Mouse (Mus musculus) erythroid progenitor cell, adult 5-6 weeks (primary cell): ENCODE data around the gene H1fx. TPM values are rescaled to one million over a fixed set of nuclear protein-coding genes. Genes with fewer than 3 reads are reported as not detected.
"Not testable (repeated sequence)": the region's sequence is repeated elsewhere in the genome, so short reads cannot be mapped to it uniquely, and the experiment has no call there.

ENCODE experiments used
- ATAC-seq: replicated peaks from 2 replicates; pipeline ENCODE4 v1.8.0; 2016; ENCODE audit warnings: moderate number of reproducible peaks, mild to moderate bottlenecking, moderate TSS enrichment, inconsistent platforms; ENCODE audit not compliant: poor library complexity, low FRiP score, severe bottlenecking
- total RNA-seq, 2 experiments: library from RNA; stranded (forward) in 1 of 2; stranded (reverse) in 1 of 2; fragments of 150-400 nt in 1 of 2; fragments of 186-747, 209-891 nt in 1 of 2; gene quantifications; 2 replicates each; pipeline versions ENCODE4 v1.2.3 to v1.2.4; 2015 to 2017; ENCODE audit warnings: low replicate concordance in 2 of 2

Gene H1fx
- total RNA-seq, 2 experiments from 2014 or later, result not detected

DNA sequence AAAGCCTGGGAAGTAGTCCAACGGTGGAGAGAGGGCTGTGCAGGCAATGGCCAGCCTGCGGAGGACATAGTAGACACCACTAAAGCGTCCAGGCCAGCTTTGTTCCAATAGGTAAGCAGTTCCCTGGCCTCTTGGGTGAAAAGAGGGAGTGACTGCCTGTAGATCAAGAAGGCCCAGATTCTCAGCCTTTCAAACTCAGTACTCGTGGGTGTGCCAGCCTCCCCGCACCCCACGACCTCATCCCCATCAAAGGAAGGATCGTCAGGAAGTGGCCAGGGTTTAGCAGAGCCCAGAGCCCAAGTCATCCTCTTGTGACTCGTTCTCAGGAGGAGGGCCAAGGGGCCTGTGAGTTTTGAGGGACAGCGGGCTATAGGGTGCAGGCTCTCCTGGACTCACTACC, 1.1 kb upstream of the H1fx start:
- ATAC-seq, result 0 out of 2 replicates have a peak, but pooled peaks have one; percentile 23

DNA sequence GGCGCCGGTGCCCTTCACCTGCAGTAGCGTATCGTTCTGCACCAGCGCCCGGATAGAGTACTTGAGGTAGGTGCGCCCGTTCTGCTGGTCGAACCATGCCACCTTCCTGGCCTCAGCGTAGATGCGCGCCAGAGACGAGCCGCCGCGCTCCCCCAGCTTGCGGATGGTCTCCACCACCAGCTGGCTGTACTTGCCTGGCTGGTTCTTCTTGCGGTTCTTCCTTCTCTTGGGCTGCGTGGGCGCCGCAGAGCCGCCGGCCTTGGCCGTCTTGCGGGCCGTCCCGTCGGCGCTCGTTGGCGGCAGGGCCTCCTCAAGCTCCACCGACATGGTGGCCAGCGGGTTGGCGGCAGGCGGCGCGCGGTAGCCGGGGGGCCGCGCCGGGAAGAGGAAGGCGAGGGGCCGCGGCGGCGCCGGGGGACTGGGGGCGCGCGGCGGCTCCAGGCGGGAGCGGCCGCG, 379 bp downstream of the H1fx start:
- no peak for ATAC-seq

DNA sequence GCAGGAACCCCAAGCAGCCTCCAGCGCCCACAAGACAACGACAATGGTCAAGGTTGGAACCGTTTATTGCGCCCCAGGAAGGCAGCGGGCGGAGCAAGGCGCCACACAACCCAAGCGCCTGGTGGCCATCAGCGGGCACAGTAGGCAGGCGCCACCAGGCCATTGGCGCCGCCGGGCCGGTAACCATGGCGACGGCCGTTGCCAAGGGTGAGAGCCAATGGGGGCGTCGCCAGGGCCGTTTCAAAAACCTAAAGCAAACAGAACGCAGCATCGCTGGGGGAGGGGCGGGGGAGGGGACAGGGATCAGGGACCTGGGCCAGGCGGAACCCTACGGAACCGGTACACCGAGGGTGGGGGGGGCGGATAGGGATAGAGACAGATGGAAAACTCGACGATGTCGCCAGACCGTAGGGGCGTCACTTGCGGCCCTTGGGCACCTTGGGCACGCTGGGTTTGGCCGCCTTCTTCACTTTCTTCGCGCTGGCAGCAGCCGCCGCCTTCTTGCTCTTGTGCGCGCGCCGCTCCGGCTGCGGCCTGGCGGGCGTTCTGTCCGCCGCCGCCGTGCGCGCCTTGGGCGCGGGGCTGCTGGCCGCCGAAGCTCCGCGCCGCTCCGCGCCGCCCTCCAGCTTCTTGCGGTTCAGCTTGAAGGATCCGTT, 935 bp downstream of the H1fx start:
- ATAC-seq, result no peak

DNA sequence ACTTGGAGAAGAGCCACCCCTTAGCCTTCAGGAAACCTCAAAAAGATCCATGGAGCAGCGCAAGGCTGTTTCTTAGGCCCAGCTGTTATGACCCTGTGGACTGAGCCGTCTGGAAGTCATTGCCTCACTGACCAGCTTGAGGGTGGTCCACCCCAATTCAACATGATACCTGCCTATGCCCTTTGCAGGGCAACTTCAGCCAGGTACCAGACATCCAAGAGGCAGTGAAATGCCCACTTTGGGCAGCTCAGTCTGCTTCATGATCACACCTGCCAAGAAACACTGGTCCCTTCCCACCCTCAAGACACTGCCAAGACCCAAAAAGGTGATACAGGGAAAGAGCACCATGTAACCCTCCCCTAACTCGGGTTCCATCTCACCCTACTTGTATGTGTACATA, 1.7 kb downstream of the H1fx start:
- no peak for ATAC-seq

DNA sequence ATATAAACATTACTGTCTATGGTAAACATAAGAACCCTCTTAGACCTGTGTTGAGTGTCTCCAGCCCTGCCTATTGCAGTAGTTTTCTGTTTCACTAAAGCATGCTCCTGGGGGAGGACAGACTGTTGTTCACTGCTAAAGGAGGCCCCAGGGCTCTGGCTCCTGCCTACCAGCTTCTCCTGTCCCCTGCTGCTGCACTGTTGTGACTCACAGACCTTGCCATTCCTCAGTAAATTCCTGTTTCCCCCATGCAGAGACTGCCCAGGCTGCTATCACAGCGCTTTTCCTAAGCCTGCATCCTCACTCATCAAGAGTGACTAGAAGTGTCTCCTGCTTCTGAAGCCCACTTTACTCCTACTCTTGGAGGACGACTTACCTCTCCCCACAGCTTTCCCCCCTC, 11.4 kb downstream of the H1fx start:
- no peak for ATAC-seq

DNA sequence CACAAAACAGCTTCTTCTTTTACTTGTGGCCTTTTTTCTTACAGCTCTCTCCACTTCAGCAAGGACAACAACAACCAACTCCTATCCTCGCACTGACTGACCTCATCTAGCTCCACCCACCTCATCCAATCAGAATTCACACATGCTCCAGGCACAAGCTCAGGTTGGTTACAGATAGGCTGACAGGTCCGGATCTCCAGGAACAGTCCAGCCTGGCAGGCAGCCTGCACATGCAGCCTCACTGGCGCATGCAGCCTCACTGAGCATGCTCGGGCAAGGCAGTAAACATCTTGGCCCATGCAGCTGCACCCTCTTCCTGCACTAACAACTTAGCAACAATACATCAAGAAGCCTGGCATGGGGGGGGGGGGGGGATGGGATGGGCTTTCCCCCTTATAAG, 19.0 kb downstream of the H1fx start:
- ATAC-seq, result not testable (repeated sequence)

DNA sequence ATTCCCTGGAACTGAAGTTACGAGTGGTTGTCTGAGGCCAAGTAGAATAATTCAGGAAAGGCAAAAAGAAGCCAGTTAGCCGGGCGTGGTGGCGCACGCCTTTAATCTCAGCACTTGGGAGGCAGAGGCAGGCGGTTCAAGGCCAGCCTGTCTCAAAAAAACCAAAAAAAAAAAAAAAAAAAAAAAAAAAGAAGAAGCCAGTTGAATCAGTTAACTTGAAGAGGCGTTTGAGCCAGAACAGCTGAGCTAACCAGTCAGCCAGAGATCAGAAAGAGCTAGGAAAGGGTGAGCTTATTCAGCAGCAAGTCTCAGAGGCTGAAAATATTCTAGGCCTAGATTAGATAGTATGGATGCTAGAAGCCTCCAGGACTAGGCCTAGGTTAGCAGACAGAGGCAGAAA, 39.3 kb downstream of the H1fx start:
- ATAC-seq, result no peak

DNA sequence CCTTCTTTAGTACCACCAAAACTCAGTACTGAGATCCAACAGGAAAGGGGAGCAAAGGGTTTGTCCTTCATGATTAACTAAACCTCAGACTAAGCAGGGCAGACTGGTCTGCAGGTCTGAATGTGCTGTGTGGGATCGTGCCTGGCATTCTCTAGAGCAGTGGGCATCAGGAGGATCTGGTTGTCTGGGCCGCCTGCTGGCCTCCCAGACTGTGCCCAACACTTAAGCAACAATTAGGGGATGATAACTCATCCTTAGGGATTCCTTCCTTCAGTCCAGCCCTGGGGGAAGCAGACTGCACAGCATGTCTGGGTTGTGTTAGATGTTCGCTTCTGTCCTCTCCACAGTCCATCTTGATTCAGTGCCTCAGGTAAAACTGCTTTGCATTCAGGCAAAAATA, 42.5 kb downstream of the H1fx start:
- no peak for ATAC-seq

DNA sequence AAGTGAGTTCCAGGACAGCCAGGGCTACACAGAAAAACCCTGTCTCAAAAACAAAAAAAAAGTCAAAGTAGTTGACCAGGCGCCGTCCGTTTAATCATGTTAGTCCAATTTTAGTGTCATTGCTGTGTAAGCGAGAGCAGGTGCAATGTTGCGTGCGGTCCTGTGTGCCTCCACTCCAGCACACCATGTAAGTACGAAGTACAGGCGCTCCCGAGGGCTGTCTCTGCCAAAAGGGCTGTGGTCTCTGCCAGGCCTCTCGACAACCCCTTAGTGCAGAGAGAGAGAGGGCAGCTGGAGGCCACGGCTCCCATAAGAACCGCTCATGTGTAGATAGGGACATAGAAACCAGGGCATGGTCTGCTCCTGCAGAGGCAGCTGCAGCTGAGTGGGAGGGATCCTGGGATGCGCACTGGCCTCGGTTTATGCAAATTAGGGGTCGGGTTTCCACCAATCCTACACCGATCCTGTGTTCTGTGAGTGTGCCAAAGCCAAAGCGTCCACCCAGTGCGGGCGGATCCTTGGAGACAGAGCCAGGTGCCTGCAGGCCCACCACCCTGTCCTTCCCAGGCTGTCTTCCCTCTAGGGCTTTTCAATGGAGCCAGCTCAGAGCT, 44.2 kb downstream of the H1fx start:
- ATAC-seq, result no peak

DNA sequence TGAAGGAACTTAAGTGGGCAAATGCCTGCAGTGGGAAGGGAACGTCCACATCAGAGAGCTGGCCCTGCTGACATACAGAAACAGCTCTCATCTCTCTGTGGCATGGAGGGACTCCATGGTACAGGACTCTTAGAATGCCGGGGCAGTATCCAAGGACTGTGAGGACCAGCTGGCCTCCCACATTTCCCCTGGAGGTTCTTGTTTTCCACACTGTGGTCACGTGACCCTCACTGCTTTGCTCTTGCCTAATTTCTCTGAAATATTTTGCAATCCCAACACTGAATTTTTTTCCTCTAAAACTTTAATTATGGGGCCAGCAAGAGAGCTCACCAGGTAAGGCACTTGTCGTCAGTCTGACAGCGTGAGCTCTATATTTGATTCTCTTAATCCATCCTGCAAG, 46.4 kb downstream of the H1fx start:
- no peak for ATAC-seq

Other genes with a start within 250 kb of the H1fx start
- gene Gp9, start 203.6 kb downstream of the H1fx start, total RNA-seq (2015; ENCODE audit: low replicate concordance), result 32.4 and 58.3 TPM in 2 replicates
- 11.4 and 18.4 TPM in 2 replicates for gene Gp9, start 203.6 kb downstream of the H1fx start, total RNA-seq (2017; ENCODE audit: low replicate concordance)
- 172 and 177 TPM in 2 replicates for gene Rab43, start 169.5 kb downstream of the H1fx start, total RNA-seq (2015; ENCODE audit: low replicate concordance)
- gene Rab43, start 169.5 kb downstream of the H1fx start, total RNA-seq (2017; ENCODE audit: low replicate concordance), result 129 and 134 TPM in 2 replicates
- 1.8 and 4.2 TPM in 2 replicates for gene Gm45140, start 145.8 kb downstream of the H1fx start, total RNA-seq (2015; ENCODE audit: low replicate concordance)
- gene Gm45140, start 145.8 kb downstream of the H1fx start, total RNA-seq (2017; ENCODE audit: low replicate concordance), result 19.1 and 24.3 TPM in 2 replicates
- gene Isy1, start 142.8 kb downstream of the H1fx start, total RNA-seq (2015; ENCODE audit: low replicate concordance), result 11.5 and 20.1 TPM in 2 replicates
- 51.5 and 62.1 TPM in 2 replicates for gene Isy1, start 142.8 kb downstream of the H1fx start, total RNA-seq (2017; ENCODE audit: low replicate concordance)
- gene Cnbp, start 130.5 kb downstream of the H1fx start, total RNA-seq (2015; ENCODE audit: low replicate concordance), result 296 and 321 TPM in 2 replicates
- gene Cnbp, start 130.5 kb downstream of the H1fx start, total RNA-seq (2017; ENCODE audit: low replicate concordance), result 347 and 417 TPM in 2 replicates
- 32.8 and 34.4 TPM in 2 replicates for gene Copg1, start 93.8 kb downstream of the H1fx start, total RNA-seq (2015; ENCODE audit: low replicate concordance)
- 35.5 and 44.9 TPM in 2 replicates for gene Copg1, start 93.8 kb downstream of the H1fx start, total RNA-seq (2017; ENCODE audit: low replicate concordance)
- 13.0 and 21.4 TPM in 2 replicates for gene Hmces, start 67.7 kb downstream of the H1fx start, total RNA-seq (2015; ENCODE audit: low replicate concordance)
- gene Hmces, start 67.7 kb downstream of the H1fx start, total RNA-seq (2017; ENCODE audit: low replicate concordance), result 8.8 and 30.4 TPM in 2 replicates
- 119 and 121 TPM in 2 replicates for gene Rab7, start 63.6 kb upstream of the H1fx start, total RNA-seq (2015; ENCODE audit: low replicate concordance)
- gene Rab7, start 63.6 kb upstream of the H1fx start, total RNA-seq (2017; ENCODE audit: low replicate concordance), result 34.7 and 43.0 TPM in 2 replicates
- 27.8 and 41.9 TPM in 2 replicates for gene Rpn1, start 102.8 kb upstream of the H1fx start, total RNA-seq (2015; ENCODE audit: low replicate concordance)
- 31.4 and 37.1 TPM in 2 replicates for gene Rpn1, start 102.8 kb upstream of the H1fx start, total RNA-seq (2017; ENCODE audit: low replicate concordance)
- 8.8 and 23.1 TPM in 2 replicates for gene Gata2, start 212.3 kb upstream of the H1fx start, total RNA-seq (2015; ENCODE audit: low replicate concordance)
- 2.6 and 3.3 TPM in 2 replicates for gene Gata2, start 212.3 kb upstream of the H1fx start, total RNA-seq (2017; ENCODE audit: low replicate concordance)
- gene Dnajb8, start 240.6 kb upstream of the H1fx start, total RNA-seq (2015; ENCODE audit: low replicate concordance), result not detected in 2 replicates
- not detected in 2 replicates for gene Dnajb8, start 240.6 kb upstream of the H1fx start, total RNA-seq (2017; ENCODE audit: low replicate concordance)